Mouse (Mus musculus) right cerebral cortex, postnatal 10 days (tissue): ENCODE data around the gene Olfr503.
"Not testable (repeated sequence)": the region's sequence is repeated elsewhere in the genome, so short reads cannot be mapped to it uniquely, and the experiment has no call there.

Source experiments
- DNase-seq, 2 experiments: peaks; one replicate each; pipeline ENCODE4 v3.0.0; 2021; ENCODE audit warnings: low spot score in 2 of 2

Gene Olfr503

DNA sequence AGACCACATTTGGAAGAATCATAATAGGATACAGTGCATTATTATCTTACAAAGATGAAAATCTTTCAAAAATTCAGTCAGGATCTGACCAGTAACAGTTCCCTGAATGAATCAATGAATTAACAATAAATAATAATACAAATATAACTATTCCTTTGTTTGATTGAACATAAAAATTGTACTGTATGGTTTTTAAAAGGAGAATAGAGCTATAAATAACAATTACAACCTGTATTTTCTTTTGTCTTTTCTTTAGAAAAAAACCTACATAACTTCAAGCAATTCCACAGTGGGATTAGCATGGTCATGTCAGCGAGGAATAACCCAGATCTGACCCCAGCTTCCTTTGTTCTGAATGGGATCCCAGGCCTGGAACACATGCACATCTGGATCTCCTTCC lies at the start of gene Olfr503:
Gene Olfr503 (plus strand): TSS at position 301 of the 400 bp plus-strand sequence.
- DNase-seq = not testable (repeated sequence)

DNA sequence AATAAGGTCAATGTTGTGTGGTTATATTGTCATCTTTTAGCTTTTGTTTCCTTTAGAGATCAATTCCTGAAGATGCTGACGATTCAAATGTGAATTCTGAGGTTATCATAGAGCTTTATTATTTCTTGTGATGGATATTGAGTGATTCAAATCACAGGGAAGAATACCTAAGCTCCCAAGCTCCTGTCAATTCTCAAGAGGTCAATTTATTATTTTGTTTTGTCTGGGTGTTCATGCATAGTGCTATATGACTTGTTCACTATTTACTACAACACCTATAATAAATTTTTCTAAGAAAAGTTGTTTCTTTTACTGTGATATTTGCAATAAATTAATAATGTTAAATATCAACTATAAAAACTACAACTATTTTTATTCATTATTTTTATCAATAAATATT lies 19.4 kb upstream of the Olfr503 start, which contains the start of gene Olfr502:
Gene Olfr502 (minus strand): TSS at position 101 of the 400 bp plus-strand sequence.
- DNase-seq = no peak

DNA sequence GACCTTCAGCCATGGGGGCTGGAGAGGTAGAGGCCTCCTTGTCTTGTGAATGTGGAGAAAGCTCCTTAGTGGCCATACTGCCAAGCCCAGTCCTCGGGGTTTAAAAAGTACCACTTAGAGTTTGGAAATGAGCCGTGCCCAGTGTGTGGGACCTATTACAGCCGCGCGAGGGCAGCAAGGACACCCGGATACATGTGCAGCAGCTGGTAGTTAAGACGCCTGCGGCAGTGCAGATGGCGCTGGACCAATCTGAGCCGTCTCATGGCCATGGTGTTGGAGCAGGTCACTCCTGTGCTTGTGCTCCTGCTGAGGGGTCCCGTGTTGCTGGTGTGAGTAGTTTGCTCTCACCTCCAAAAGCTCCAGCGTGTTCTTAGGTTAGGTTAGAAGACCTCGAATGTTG lies 1.9 kb upstream of the Olfr503 start:
- DNase-seq = no peak

DNA sequence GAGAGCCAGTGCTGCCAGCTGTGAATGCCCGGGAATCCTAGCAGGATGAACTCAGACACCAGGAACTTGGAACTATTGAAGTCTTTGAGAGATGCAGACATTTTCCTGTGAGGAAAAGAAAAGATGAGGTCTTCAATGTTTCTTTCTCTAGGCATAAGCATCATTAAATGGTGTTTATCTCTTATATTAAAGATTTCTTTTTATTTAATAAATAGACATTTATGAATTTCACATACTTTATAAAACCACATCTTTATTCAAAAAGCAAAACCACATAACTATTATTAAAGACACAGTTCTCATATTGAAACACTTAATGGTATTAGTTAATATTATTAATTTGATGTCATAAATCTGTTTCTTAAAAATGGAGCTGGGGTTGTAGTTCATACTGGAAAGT lies 21.4 kb downstream of the Olfr503 start, which contains the start of gene Olfr504:
Gene Olfr504 (minus strand): TSS at position 101 of the 400 bp plus-strand sequence.
- no peak for DNase-seq

DNA sequence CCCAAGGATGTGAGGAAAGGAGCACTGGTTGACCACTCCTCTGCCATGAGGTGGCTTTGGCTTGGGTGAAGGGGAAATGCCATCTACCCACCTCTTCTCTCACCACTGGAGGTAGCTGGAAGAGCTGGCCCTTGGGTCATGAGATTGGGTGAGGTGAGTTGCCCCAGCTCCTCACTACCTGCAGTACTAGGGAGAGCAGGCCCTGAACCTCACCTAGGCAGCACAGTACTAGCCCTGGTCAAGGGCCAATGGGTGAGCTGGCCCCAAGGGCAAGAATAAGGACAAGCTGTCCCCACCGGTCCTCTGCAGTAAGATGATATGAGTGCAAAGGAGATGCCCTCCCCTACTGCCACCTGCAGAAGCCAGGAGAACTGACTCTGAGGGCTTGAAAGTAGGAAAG lies 45.5 kb downstream of the Olfr503 start:
- no peak for DNase-seq
